Mouse (Mus musculus): ENCODE data around the gene Evx2.

- TF ChIP-seq GATA1 (IDR thresholded peaks at IDR 0.05; ENCODE audit: low read length) (no peak), TAL1 (IDR thresholded peaks at IDR 0.05; ENCODE audit: low read length) (no peak)
These were observed 46.2 kb upstream of the Evx2 start for GRCm38 (mm10) chr2:74705467-74706089.
